Mouse (Mus musculus): ENCODE data around the gene Adss. TPM values are rescaled to one million over a fixed set of nuclear protein-coding genes. Genes with fewer than 3 reads are reported as not detected.
"Not testable (repeated sequence)": the region's sequence is repeated elsewhere in the genome, so short reads cannot be mapped to it uniquely, and the experiment has no call there.

Adss gene
- 70.0 and 70.8 TPM in 2 replicates for polyA plus RNA-seq (2012; ENCODE audit: insufficient read depth, insufficient read length, missing spikeins)

DNA sequence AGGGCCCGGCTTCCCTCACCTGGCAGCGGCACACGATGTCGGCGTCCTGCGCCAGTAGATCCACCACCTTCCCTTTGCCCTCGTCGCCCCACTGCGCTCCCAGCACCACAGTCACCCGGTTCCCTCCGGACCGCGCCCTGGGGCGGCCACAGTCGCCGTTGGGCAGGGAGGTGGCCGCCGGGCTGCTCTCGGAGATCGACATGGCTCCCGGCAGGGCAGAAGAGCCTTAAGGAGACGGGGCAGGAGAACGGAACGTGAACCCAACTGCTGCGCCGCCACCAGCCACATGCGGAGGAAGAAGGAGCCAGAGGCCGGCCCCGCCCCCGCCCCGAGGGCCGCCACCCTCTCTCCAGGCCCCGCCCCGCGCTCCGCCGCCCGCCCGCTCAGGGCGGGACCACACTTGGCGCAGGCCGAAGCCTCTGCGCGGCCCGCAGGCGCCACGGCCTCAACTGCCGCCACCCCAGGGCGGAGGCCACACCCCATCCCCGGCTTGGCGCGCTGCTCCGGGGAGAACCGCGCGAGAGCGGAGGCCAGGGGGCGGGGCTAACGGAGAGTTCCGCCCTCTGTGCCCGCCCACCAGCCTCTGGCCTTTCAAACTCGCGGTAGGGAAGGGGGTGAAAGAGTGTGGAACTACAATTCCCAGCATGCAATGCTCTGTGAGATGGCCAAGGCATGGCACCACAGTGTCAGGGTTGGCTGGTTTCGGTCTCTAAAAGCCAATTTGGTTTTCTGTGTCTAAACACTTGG is at the start of gene Adss:
Gene Adss (minus strand): TSS at position 319 of the 747 bp plus-strand sequence.
- no peak for TF ChIP-seq POLR2A (IDR thresholded peaks at IDR 0.05; ENCODE audit: borderline replicate concordance, low read depth, low read length)
- Histone ChIP-seq H3K4me3 (ENCODE audit: insufficient read depth, low read length) (peak within 1 kb of the TSS; percentile 99), H3K27ac (ENCODE audit: insufficient read depth, low read depth, low read length) (peak within 1 kb of the TSS; percentile 77), H3K4me1 (ENCODE audit: control insufficient read depth, insufficient read depth, low read length) (peaks cover 19% of the 10 kb centered on the region)

DNA sequence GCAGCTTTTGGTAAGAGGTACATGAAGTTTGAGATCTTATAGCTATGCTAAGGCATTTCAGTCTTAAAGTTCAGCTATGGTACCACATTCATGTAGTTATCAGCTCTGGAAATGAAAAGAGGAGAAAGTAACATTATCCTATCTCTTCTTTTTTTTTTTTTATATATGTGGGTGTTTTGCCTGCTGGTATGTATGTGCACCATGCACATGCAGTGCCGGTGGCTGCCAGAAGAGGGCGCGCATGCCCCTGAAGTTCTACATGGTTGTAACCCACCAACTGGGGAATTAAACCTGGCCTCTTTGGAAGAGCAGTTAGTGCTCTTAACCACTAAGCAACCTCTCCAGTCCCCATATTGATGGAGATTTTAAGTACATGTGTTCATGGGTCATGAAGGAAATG is 49.5 kb upstream of the Adss start:
- H3K4me1 ChIP-seq (ENCODE audit: control insufficient read depth, insufficient read depth, low read length); H3K4me3 ChIP-seq (ENCODE audit: insufficient read depth, low read length); H3K27ac ChIP-seq (ENCODE audit: insufficient read depth, low read depth, low read length): not testable (repeated sequence)
- TF ChIP-seq CTCF (IDR thresholded peaks at IDR 0.05; ENCODE audit: low read depth, low read length): peak; percentile 21; the same call in 1 of the 2 replicates

- H3K4me3 ChIP-seq (ENCODE audit: insufficient read depth, low read length); H3K27ac ChIP-seq (ENCODE audit: insufficient read depth, low read depth, low read length); H3K4me1 ChIP-seq (ENCODE audit: control insufficient read depth, insufficient read depth, low read length): not testable (repeated sequence)
Observed at GRCm38 (mm10) chr1:177827776-177828175, 31.5 kb upstream of the Adss start.

- not testable (repeated sequence) for H3K4me3 ChIP-seq (ENCODE audit: insufficient read depth, low read length); H3K27ac ChIP-seq (ENCODE audit: insufficient read depth, low read depth, low read length); H3K4me1 ChIP-seq (ENCODE audit: control insufficient read depth, insufficient read depth, low read length)
Observed at GRCm38 (mm10) chr1:177806772-177807171, 10.5 kb upstream of the Adss start.

DNA sequence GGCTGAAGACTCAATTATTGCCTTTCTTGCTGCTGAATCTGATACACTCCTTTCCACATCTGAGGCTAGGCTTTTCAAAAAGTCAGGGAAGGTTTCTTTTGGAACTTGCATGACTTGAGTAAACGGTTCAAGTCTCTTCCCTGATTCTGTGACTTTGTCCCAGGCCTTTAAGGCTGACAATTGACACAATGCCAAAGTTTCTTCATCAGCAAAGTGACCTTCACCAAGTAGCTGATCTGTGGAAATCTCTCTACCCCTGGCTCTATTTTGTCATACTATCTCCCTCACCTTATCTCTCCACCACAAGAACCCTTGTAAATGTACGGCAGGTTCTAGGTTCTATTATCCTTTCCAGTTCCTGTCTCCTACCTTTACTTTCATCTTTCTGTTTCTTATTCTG is 7.2 kb upstream of the Adss start:
- no peak overlapping the region for H3K4me3 ChIP-seq (ENCODE audit: insufficient read depth, low read length)
- TF ChIP-seq CTCF (IDR thresholded peaks at IDR 0.05; ENCODE audit: low read depth, low read length) (no peak), POLR2A (IDR thresholded peaks at IDR 0.05; ENCODE audit: borderline replicate concordance, low read depth, low read length) (no peak)
- H3K27ac ChIP-seq (ENCODE audit: insufficient read depth, low read depth, low read length): no peak overlapping the region

DNA sequence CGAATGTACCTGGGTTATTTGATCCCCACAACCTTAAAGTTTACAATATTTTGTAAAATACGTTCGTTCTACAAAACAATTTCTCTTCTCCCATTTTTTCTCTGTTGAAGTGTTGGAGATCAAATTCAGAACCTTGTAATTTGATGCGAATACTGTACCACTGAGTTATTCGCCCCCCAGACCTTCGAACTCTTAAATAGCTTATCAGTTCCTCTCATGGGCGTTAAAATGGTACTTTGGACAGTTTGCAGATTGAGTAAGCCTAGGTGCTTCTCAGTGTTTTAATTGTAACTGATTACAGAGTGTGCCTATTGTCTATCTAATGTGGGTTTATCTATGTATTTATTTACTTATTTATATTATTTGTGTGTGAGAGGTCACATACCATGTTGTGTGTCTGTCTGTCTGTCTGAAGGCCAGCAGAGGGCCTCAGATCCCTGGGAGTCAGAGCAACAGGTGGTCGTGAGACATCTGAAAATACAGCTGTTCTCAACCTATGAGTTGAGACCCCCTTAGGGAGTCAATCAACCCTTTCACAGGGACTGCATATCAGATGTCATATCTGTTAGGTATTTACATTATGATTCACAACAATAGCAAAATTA is 942 bp upstream of the Adss start:
- Histone ChIP-seq H3K27ac (ENCODE audit: insufficient read depth, low read depth, low read length) (no peak overlapping the region), H3K4me1 (ENCODE audit: control insufficient read depth, insufficient read depth, low read length) (peaks cover 17% of the 10 kb centered on the region), H3K4me3 (ENCODE audit: insufficient read depth, low read length) (no peak overlapping the region)
- TF ChIP-seq POLR2A (IDR thresholded peaks at IDR 0.05; ENCODE audit: borderline replicate concordance, low read depth, low read length): no peak
- peak; percentile 24; the same call in 1 of the 2 replicates for TF ChIP-seq CTCF (IDR thresholded peaks at IDR 0.05; ENCODE audit: low read depth, low read length)

More for the DNA sequence above, 7.2 kb upstream of the Adss start:
- peaks cover 11% of the 10 kb centered on the region for H3K4me1 ChIP-seq (ENCODE audit: control insufficient read depth, insufficient read depth, low read length)

DNA sequence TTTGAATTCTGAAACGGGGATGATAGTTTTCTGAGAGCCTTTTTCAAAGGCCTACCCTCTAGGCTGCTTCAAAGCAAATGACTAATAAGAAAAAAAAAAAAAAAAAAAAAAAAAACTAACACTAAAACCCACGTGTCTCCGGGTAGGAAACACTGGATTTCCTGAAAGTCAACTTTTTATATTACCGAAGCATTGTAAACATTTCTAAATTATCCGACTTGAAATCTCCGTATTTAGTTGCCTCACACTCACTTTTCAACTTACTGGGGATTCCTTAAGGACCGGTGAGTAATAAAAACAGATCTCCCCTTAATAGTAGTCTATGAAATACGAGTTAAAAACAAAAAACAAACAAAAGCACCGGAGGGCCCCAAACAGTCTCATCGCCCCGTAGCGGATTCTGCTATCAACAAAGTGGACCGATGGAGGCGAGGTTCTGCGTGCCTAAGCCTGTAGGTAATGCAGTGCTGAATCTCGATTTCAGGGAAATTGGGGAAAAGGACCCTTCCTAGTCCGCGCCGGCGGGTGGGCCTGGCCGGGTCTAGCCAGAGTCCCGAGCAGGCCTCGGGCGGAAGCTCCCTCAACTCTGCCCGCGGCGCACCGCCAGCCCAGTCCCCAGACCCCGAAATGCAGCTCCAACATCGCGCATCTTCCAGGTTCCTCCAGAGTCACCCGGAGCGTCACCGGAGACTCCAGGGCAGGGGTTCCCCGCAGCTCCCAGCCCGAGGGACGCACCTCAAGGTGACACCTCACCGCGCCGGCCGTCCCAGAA is 704 bp downstream of the Adss start:
- peak overlapping the region; percentile 77 for H3K27ac ChIP-seq (ENCODE audit: insufficient read depth, low read depth, low read length)
- TF ChIP-seq POLR2A (IDR thresholded peaks at IDR 0.05; ENCODE audit: borderline replicate concordance, low read depth, low read length) (no peak), CTCF (IDR thresholded peaks at IDR 0.05; ENCODE audit: low read depth, low read length) (no peak)
- H3K4me1 ChIP-seq (ENCODE audit: control insufficient read depth, insufficient read depth, low read length): peaks cover 19% of the 10 kb centered on the region
- peak overlapping the region; percentile 99 for H3K4me3 ChIP-seq (ENCODE audit: insufficient read depth, low read length)

- TF ChIP-seq POLR2A (IDR thresholded peaks at IDR 0.05; ENCODE audit: borderline replicate concordance, low read depth, low read length) (no peak), CTCF (IDR thresholded peaks at IDR 0.05; ENCODE audit: low read depth, low read length) (no peak)
- Histone ChIP-seq H3K4me1 (ENCODE audit: control insufficient read depth, insufficient read depth, low read length) (peaks cover 19% of the 10 kb centered on the region), H3K4me3 (ENCODE audit: insufficient read depth, low read length) (peak overlapping the region; percentile 99), H3K27ac (ENCODE audit: insufficient read depth, low read depth, low read length) (peak overlapping the region; percentile 9)
Observed at GRCm38 (mm10) chr1:177794866-177795265, 1.4 kb downstream of the Adss start.

DNA sequence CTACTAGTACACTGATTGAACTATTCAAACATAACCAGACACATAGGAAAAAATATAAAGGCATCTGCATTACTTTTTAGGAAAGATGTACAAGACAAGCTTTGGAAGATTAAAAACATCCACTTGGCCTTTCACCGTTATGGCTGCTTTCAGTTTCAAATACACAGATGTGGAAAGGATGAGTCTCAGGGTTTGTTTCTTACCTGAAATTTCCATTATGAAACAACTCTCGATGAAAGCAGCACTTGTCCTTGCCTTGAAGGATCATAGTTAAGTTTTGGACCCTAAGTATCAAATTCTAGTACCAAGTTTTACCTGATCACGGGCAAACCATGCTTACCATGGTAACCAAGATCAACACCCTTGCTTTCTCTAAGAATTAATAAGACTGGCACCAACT is 3.5 kb downstream of the Adss start:
- TF ChIP-seq POLR2A (IDR thresholded peaks at IDR 0.05; ENCODE audit: borderline replicate concordance, low read depth, low read length): no peak
- TF ChIP-seq CTCF (IDR thresholded peaks at IDR 0.05; ENCODE audit: low read depth, low read length): no peak
- Histone ChIP-seq H3K4me3 (ENCODE audit: insufficient read depth, low read length) (no peak overlapping the region), H3K27ac (ENCODE audit: insufficient read depth, low read depth, low read length) (no peak overlapping the region), H3K4me1 (ENCODE audit: control insufficient read depth, insufficient read depth, low read length) (peaks cover 12% of the 10 kb centered on the region)

DNA sequence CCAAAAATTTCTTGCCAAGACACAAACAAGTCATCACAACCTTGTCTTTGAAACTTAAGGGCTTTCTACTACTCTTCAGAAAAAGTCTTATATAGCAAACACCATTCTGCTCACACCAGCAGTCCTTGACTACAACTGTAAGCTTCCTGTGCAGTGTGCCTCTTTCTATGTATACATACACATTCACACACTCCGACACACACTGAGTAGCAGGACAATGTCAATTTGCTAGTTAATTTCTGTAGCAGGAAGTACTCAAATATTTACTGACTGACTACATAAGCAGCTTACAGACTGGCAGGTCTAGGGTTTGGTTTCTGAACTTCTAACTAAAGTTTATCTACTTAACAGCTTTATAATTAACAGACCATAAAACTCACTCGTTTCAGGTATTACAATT is 18.9 kb downstream of the Adss start:
- no peak for TF ChIP-seq POLR2A (IDR thresholded peaks at IDR 0.05; ENCODE audit: borderline replicate concordance, low read depth, low read length)
- TF ChIP-seq CTCF (IDR thresholded peaks at IDR 0.05; ENCODE audit: low read depth, low read length): no peak
- Histone ChIP-seq H3K4me1 (ENCODE audit: control insufficient read depth, insufficient read depth, low read length) (no peaks in the 10 kb centered on the region), H3K4me3 (ENCODE audit: insufficient read depth, low read length) (no peak overlapping the region)

More for the DNA sequence above, 18.9 kb downstream of the Adss start:
- H3K27ac ChIP-seq (ENCODE audit: insufficient read depth, low read depth, low read length): no peak overlapping the region
